Comparison of ENCODE assay signal across 28 mouse cellular contexts in genomic region chr6:114742209-114743003, GRCm38 (mm10).
DNase-seq lines count a peak whose midpoint lies in the region; ATAC-seq and TF ChIP-seq lines count a peak whose summit lies in the region.
"Had no signal": no experiment of that assay in that cellular context is flagged by ENCODE, and none has a peak within 500 bp of the region (broad histone marks: within the 10 kb centered on the region; RNA-seq: fewer than 3 reads in every experiment).

No protein-coding gene starts in this region.

- TF ChIP-seq CTCF in bone marrow macrophage, adult 2 months (IDR thresholded peaks at IDR 0.05; ENCODE audit: low read depth, low read length) = no peak
- TF ChIP-seq CTCF in forebrain, postnatal 0 days (IDR thresholded peaks at IDR 0.05; ENCODE audit: low read depth) = no peak

- H3K9me3 ChIP-seq in midbrain, embryonic 11.5 days (ENCODE audit: control insufficient read depth, low read length) = no peaks in the 10 kb centered on the region
- peaks cover 13% of the 10 kb centered on the region; the same call in 1 of the 2 replicates for H3K9me3 ChIP-seq in midbrain, embryonic 14.5 days (ENCODE audit: control insufficient read depth, low read length)
- H3K9me3 ChIP-seq in forebrain, postnatal 0 days (ENCODE audit: low read length) = no peaks in the 10 kb centered on the region
- H3K9me3 ChIP-seq: embryonic facial prominence, embryonic 12.5 days; heart, embryonic 13.5 days; kidney, embryonic 15.5 days; limb, embryonic 10.5 days; stomach, embryonic 15.5 days had no signal

- TF ChIP-seq POLR2A in bone marrow macrophage, adult 2 months (IDR thresholded peaks at IDR 0.05; ENCODE audit: borderline replicate concordance, low read depth, low read length) = no peak

- no peaks in the 10 kb centered on the region; the same call in 1 of the 2 replicates for H3K4me1 ChIP-seq in midbrain, embryonic 11.5 days (ENCODE audit: control insufficient read depth, insufficient read depth, low read length)
- peaks cover 5% of the 10 kb centered on the region for H3K4me1 ChIP-seq in midbrain, embryonic 14.5 days (ENCODE audit: control insufficient read depth, insufficient read depth, low read length)
- peaks cover 13% of the 10 kb centered on the region for H3K4me1 ChIP-seq in bone marrow macrophage, adult 2 months (ENCODE audit: control insufficient read depth, insufficient read depth, low read length)
- no peaks in the 10 kb centered on the region for H3K4me1 ChIP-seq in forebrain, postnatal 0 days (ENCODE audit: insufficient read depth)

- WGBS in midbrain, embryonic 11.5 days = 92% methylated on average over 12 of the region's 12 CpGs
- 95% methylated on average over 12 of the region's 12 CpGs for WGBS in midbrain, embryonic 14.5 days
- WGBS in forebrain, postnatal 0 days = 93% methylated on average over 12 of the region's 12 CpGs

- no peak overlapping the region for H3K4me3 ChIP-seq in midbrain, embryonic 11.5 days (ENCODE audit: low read depth, low read length)
- H3K4me3 ChIP-seq in midbrain, embryonic 14.5 days (replicated peaks; ENCODE audit: low read depth, low read length) = no peak overlapping the region
- no peak overlapping the region for H3K4me3 ChIP-seq in bone marrow macrophage, adult 2 months (ENCODE audit: insufficient read depth, low read length)
- no peak overlapping the region for H3K4me3 ChIP-seq in forebrain, postnatal 0 days (ENCODE audit: low read depth, low read length)
- H3K4me3 ChIP-seq: embryonic facial prominence, embryonic 12.5 days; heart, embryonic 13.5 days; hindbrain, embryonic 12.5 days; kidney, embryonic 15.5 days; left cerebral cortex, adult 2 months; limb, embryonic 10.5 days; neural tube, embryonic 15.5 days; stomach, embryonic 15.5 days had no signal

- no peak overlapping the region for H3K27ac ChIP-seq in midbrain, embryonic 11.5 days (ENCODE audit: low read depth, low read length)
- H3K27ac ChIP-seq in midbrain, embryonic 14.5 days (replicated peaks; ENCODE audit: low read depth, low read length) = no peak overlapping the region
- H3K27ac ChIP-seq in bone marrow macrophage, adult 2 months (ENCODE audit: insufficient read depth, low read depth, low read length) = peak overlapping the region; percentile 76
- H3K27ac ChIP-seq in forebrain, postnatal 0 days (ENCODE audit: low read depth, low read length) = no peak overlapping the region
- H3K27ac ChIP-seq: embryonic facial prominence, embryonic 12.5 days; heart, embryonic 13.5 days; hindbrain, embryonic 12.5 days; kidney, embryonic 15.5 days; left cerebral cortex, adult 2 months; limb, embryonic 10.5 days; neural tube, embryonic 15.5 days; stomach, embryonic 15.5 days had no signal

- ATAC-seq in midbrain, embryonic 11.5 days (ENCODE audit: low FRiP score) = no peak
- ATAC-seq in midbrain, embryonic 14.5 days (ENCODE audit: low FRiP score, low TSS enrichment) = no peak
- peak; percentile 33 to 67; a peak in 3 of 4 replicates for ATAC-seq in hematopoietic stem cell, adult 5-6 weeks (replicated peaks in 1 of 2; ENCODE audit: insufficient read depth in 1 of 2, low FRiP score in 2 of 2, low TSS enrichment in 1 of 2, low read depth in 1 of 2, poor library complexity in 2 of 2, severe bottlenecking in 2 of 2)
- ATAC-seq in forebrain, postnatal 0 days = no peak
- ATAC-seq: activated CD4-positive, CD25-positive, alpha-beta regulatory T cell, adult 4 months; liver, postnatal 0 days; midbrain, embryonic 16.5 days had no signal

- DNase-seq in midbrain, embryonic 11.5 days (ENCODE audit: low spot score, missing footprints) = peak; percentile 53
- no peak for DNase-seq in midbrain, embryonic 14.5 days
- DNase-seq in splenic B cell, adult 2 months (ENCODE audit: low read depth, low spot score) = peak; percentile 18
- no peak for DNase-seq in forebrain, postnatal 0 days
- no peak for DNase-seq in testis, postnatal 10 days (ENCODE audit: low spot score)
- DNase-seq: adrenal gland, adult 8-10 months; cerebellum, adult 11 months; cerebellum, postnatal 10 days; heart, postnatal 14 days; kidney, adult 11 months; kidney, postnatal 4 days; liver; liver, postnatal 0 days; lung, postnatal 10 days; thymus, adult 18-20 months; thymus, postnatal 36 days had no signal

- no peak overlapping the region for H3K9ac ChIP-seq in midbrain, embryonic 11.5 days (ENCODE audit: low read length)
- H3K9ac ChIP-seq in midbrain, embryonic 14.5 days (replicated peaks; ENCODE audit: low read length) = no peak overlapping the region
- H3K9ac ChIP-seq in forebrain, postnatal 0 days = no peak overlapping the region
- H3K9ac ChIP-seq: embryonic facial prominence, embryonic 12.5 days; heart, embryonic 13.5 days; hindbrain, embryonic 12.5 days; kidney, embryonic 15.5 days; liver, postnatal 0 days; neural tube, embryonic 15.5 days; stomach, embryonic 15.5 days had no signal

- H3K36me3 ChIP-seq in midbrain, embryonic 11.5 days (ENCODE audit: control insufficient read depth, insufficient read depth, low read length) = no peaks in the 10 kb centered on the region; the same call in 1 of the 2 replicates
- no peaks in the 10 kb centered on the region for H3K36me3 ChIP-seq in midbrain, embryonic 14.5 days (ENCODE audit: control insufficient read depth, insufficient read depth, low read length)
- no peaks in the 10 kb centered on the region; the same call in 1 of the 2 replicates for H3K36me3 ChIP-seq in splenic B cell, adult 2 months (ENCODE audit: control insufficient read depth, insufficient read depth, low read length, poor library complexity, severe bottlenecking)
- peaks cover 4% of the 10 kb centered on the region; the same call in 1 of the 2 replicates for H3K36me3 ChIP-seq in forebrain, postnatal 0 days (ENCODE audit: insufficient read depth)
- H3K36me3 ChIP-seq: heart, embryonic 13.5 days; kidney, embryonic 15.5 days; stomach, embryonic 15.5 days had no signal

- H3K4me2 ChIP-seq in midbrain, embryonic 11.5 days = no peak overlapping the region
- H3K4me2 ChIP-seq in midbrain, embryonic 14.5 days (ENCODE audit: low read length) = no peak overlapping the region
- H3K4me2 ChIP-seq in forebrain, postnatal 0 days (ENCODE audit: low read depth) = no peak overlapping the region
- H3K4me2 ChIP-seq: embryonic facial prominence, embryonic 12.5 days; heart, embryonic 13.5 days; hindbrain, embryonic 12.5 days; kidney, embryonic 15.5 days; neural tube, embryonic 15.5 days; stomach, embryonic 15.5 days had no signal

- peaks cover 2% of the 10 kb centered on the region; the same call in 1 of the 2 replicates for H3K27me3 ChIP-seq in midbrain, embryonic 11.5 days (ENCODE audit: control insufficient read depth, insufficient read depth, low read length)
- no peaks in the 10 kb centered on the region for H3K27me3 ChIP-seq in midbrain, embryonic 14.5 days (ENCODE audit: control insufficient read depth, insufficient read depth, low read length)
- no peaks in the 10 kb centered on the region for H3K27me3 ChIP-seq in splenic B cell, adult 2 months (ENCODE audit: control insufficient read depth, insufficient read depth, low read length, poor library complexity, severe bottlenecking)
- no peaks in the 10 kb centered on the region for H3K27me3 ChIP-seq in forebrain, postnatal 0 days (ENCODE audit: insufficient read depth, low read length)
- H3K27me3 ChIP-seq: embryonic facial prominence, embryonic 12.5 days; hindbrain, embryonic 12.5 days; neural tube, embryonic 15.5 days; stomach, embryonic 15.5 days had no signal

Comparison
In these comparisons a context has a peak if more than half of its experiments do, and no peak if none do; other contexts are left out.
1. DNase-seq: peak in midbrain, embryonic 11.5 days (single experiment) and splenic B cell, adult 2 months (single experiment); none in midbrain, embryonic 14.5 days (single experiment), forebrain, postnatal 0 days (single experiment) and testis, postnatal 10 days (single experiment).
2. ATAC-seq: peak in hematopoietic stem cell, adult 5-6 weeks (2 of 2); none in midbrain, embryonic 11.5 days (single experiment), midbrain, embryonic 14.5 days (single experiment) and forebrain, postnatal 0 days (single experiment).